Mouse (Mus musculus) brain, embryonic 14.5 days (tissue): Measurements from ENCODE around the gene Gprin3.

Experiments used
- CTCF ChIP-seq: fragments of 200-500 bp; IDR thresholded peaks from 2 replicates; pipeline ENCODE4 v1.5.1; 2012; ENCODE audit warnings: inconsistent platforms, mild to moderate bottlenecking, moderate library complexity, borderline replicate concordance; ENCODE audit not compliant: insufficient read depth, insufficient read length; ENCODE audit errors: extremely low read depth
- POLR2A ChIP-seq: fragments of 200-500 bp; IDR thresholded peaks from 2 replicates; pipeline ENCODE4 v1.6.1; 2012; ENCODE audit warnings: mild to moderate bottlenecking, inconsistent platforms, borderline replicate concordance; ENCODE audit not compliant: poor library complexity, insufficient read depth, insufficient read length, severe bottlenecking; ENCODE audit errors: extremely low read depth

DNA sequence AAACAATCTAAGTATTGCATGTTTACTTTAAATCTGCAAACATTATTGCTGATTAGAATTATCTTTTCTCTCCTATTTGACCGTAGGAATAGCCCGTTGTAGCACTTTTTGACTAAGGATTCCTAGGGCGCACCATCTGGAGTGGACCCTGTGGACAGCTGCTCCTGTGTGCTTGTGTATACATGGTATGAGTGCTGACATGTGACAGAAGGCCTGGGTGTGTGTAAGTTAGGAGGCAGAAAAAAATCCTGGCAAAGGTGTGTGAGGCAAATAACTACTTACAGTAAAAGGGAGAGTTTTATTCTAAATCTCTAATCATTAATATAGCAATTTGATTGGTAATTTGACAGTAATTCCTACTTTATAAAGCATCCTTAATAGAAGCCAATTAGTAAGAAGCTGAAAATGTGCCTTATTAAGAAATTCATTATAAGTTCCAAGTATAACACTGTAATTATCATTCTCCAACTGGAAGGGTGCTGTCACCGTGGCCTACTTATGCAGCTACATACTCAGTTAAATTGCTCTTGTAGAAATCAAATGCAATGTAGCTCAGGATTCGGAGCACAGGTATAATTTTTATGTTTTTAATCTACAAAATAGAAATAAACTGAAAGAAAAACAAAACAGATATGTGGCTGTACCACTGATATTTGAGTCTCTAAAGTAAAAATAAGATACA is 74.8 kb downstream of the Gprin3 start:
- TF ChIP-seq CTCF (no peak), POLR2A (no peak)
